Mouse (Mus musculus): ENCODE measurements around the gene Ipo11.
"Not testable (repeated sequence)": the region's sequence is repeated elsewhere in the genome, so short reads cannot be mapped to it uniquely, and the experiment has no call there.

The Ipo11 gene

GRCm38 (mm10) chr13:106936256-106937137 is at the start of gene Ipo11:
Ipo11 (minus strand) TSS chr13:106936958.
- peak; percentile 81 for DNase-seq (ENCODE audit: extremely low spot score, low read depth, low spot score)

- DNase-seq (ENCODE audit: extremely low spot score, low read depth, low spot score) = no peak
Measured at GRCm38 (mm10) chr13:106961496-106961895, 24.7 kb upstream of the Ipo11 start.

- DNase-seq (ENCODE audit: extremely low spot score, low read depth, low spot score) = no peak
Measured at GRCm38 (mm10) chr13:106960557-106960956, 23.8 kb upstream of the Ipo11 start.

- DNase-seq (ENCODE audit: extremely low spot score, low read depth, low spot score) = no peak
Measured at GRCm38 (mm10) chr13:106958286-106958685, 21.5 kb upstream of the Ipo11 start.

GRCm38 (mm10) chr13:106957554-106957953 is 20.8 kb upstream of the Ipo11 start:
- no peak for DNase-seq (ENCODE audit: extremely low spot score, low read depth, low spot score)

GRCm38 (mm10) chr13:106954880-106955279 is 18.1 kb upstream of the Ipo11 start:
- DNase-seq (ENCODE audit: extremely low spot score, low read depth, low spot score) = no peak

GRCm38 (mm10) chr13:106947583-106947982 is 10.8 kb upstream of the Ipo11 start:
- no peak for DNase-seq (ENCODE audit: extremely low spot score, low read depth, low spot score)

- DNase-seq (ENCODE audit: extremely low spot score, low read depth, low spot score) = peak; percentile 56
Measured at GRCm38 (mm10) chr13:106946594-106947540, 10.1 kb upstream of the Ipo11 start, which contains the start of gene Dimt1. Dimt1 (plus strand) TSS chr13:106947127.

GRCm38 (mm10) chr13:106945518-106945917 is 8.8 kb upstream of the Ipo11 start:
- no peak for DNase-seq (ENCODE audit: extremely low spot score, low read depth, low spot score)

- DNase-seq (ENCODE audit: extremely low spot score, low read depth, low spot score) = no peak
Measured at GRCm38 (mm10) chr13:106942721-106943120, 6.0 kb upstream of the Ipo11 start.

GRCm38 (mm10) chr13:106941211-106941976 is 4.6 kb upstream of the Ipo11 start:
- DNase-seq (ENCODE audit: extremely low spot score, low read depth, low spot score) = no peak

- no peak for DNase-seq (ENCODE audit: extremely low spot score, low read depth, low spot score)
Measured at GRCm38 (mm10) chr13:106937138-106937472, 347 bp upstream of the Ipo11 start.

GRCm38 (mm10) chr13:106935871-106936255 is 895 bp downstream of the Ipo11 start:
- no peak for DNase-seq (ENCODE audit: extremely low spot score, low read depth, low spot score)

GRCm38 (mm10) chr13:106929201-106929600 is 7.6 kb downstream of the Ipo11 start:
- no peak for DNase-seq (ENCODE audit: extremely low spot score, low read depth, low spot score)

- DNase-seq (ENCODE audit: extremely low spot score, low read depth, low spot score) = no peak
Measured at GRCm38 (mm10) chr13:106928296-106928695, 8.5 kb downstream of the Ipo11 start.

- not testable (repeated sequence) for DNase-seq (ENCODE audit: extremely low spot score, low read depth, low spot score)
Measured at GRCm38 (mm10) chr13:106925921-106926320, 10.8 kb downstream of the Ipo11 start.

GRCm38 (mm10) chr13:106918322-106919050 is 18.3 kb downstream of the Ipo11 start:
- no peak for DNase-seq (ENCODE audit: extremely low spot score, low read depth, low spot score)

- DNase-seq (ENCODE audit: extremely low spot score, low read depth, low spot score) = no peak
Measured at GRCm38 (mm10) chr13:106913125-106913736, 23.5 kb downstream of the Ipo11 start.

- DNase-seq (ENCODE audit: extremely low spot score, low read depth, low spot score) = no peak
Measured at GRCm38 (mm10) chr13:106910096-106910495, 26.7 kb downstream of the Ipo11 start.

GRCm38 (mm10) chr13:106907273-106907672 is 29.5 kb downstream of the Ipo11 start:
- DNase-seq (ENCODE audit: extremely low spot score, low read depth, low spot score) = no peak

All from hindlimb bud, embryonic 11.5 days (tissue).